Mouse (Mus musculus) hindbrain, embryonic 16.5 days (tissue): ENCODE data around the gene Mkln1. TPM values are rescaled to one million over a fixed set of nuclear protein-coding genes. Genes with fewer than 3 reads are reported as not detected.
A peak's percentile ranks its signal among the peaks of the same experiment; 100 is the strongest.

ENCODE experiments used
- ATAC-seq: fragments of 200-750 bp; cut with Nextera tagmentation; 2 replicates; pipeline ENCODE4 v1.8.0; 2017; ENCODE audit warnings: moderate TSS enrichment, moderate library complexity
- H3K27ac ChIP-seq: fragments of 300-500 bp; sonication (generic); 2 replicates; pipeline ENCODE4 v1.5.1; 2014; ENCODE audit warnings: low read depth, mild to moderate bottlenecking, control low read depth, low read length, moderate library complexity
- H3K27me3 ChIP-seq: fragments of 300-500 bp; sonication (generic); replicated peaks from 2 replicates; pipeline ENCODE4 v1.6.1; 2014; ENCODE audit warnings: low read length; ENCODE audit not compliant: control insufficient read depth, insufficient read depth
- H3K36me3 ChIP-seq: fragments of 300-500 bp; sonication (generic); 2 replicates; pipeline ENCODE4 v1.6.1; 2014; ENCODE audit warnings: mild to moderate bottlenecking, low read length, moderate library complexity, mixed read lengths; ENCODE audit not compliant: control insufficient read depth, insufficient read depth
- H3K4me1 ChIP-seq: fragments of 300-500 bp; sonication (generic); 2 replicates; pipeline ENCODE4 v1.6.1; 2014; ENCODE audit warnings: low read depth, low read length; ENCODE audit not compliant: control insufficient read depth, insufficient read depth
- H3K4me2 ChIP-seq: fragments of 300-500 bp; sonication (generic); 2 replicates; pipeline ENCODE4 v1.6.1; 2014; ENCODE audit warnings: mild to moderate bottlenecking, low read length, control low read depth, moderate library complexity
- H3K4me3 ChIP-seq: fragments of 300-500 bp; sonication (generic); 2 replicates; pipeline ENCODE4 v1.5.1; 2014; ENCODE audit warnings: mild to moderate bottlenecking, low read length, control low read depth, moderate library complexity
- H3K9ac ChIP-seq: fragments of 300-500 bp; sonication (generic); 2 replicates; pipeline ENCODE4 v1.6.1; 2014; ENCODE audit warnings: low read depth, mild to moderate bottlenecking, control low read depth, low read length, moderate library complexity
- H3K9me3 ChIP-seq: fragments of 300-500 bp; sonication (generic); 2 replicates; pipeline ENCODE4 v1.6.1; 2014; ENCODE audit warnings: mild to moderate bottlenecking, low read length, moderate library complexity; ENCODE audit not compliant: control insufficient read depth
- WGBS: fragments of 180-500 bp; shearing (Covaris S2); extraction: QIAGEN DNeasy Blood & Tissue Kit; methylation state at CpG from one replicate; pipeline ENCODE4 v1.1.7; 2014; 5-methylcytosine and 5-hydroxymethylcytosine counted together
- polyA plus RNA-seq: library from polyadenylated mRNA; unstranded; fragments of >200 nt; fragmentation: Nextera tagmentation; extraction: Ambion mirVana; gene quantifications from 2 replicates; pipeline ENCODE4 v1.2.1, GENCODE M21; 2015

Gene Mkln1
- polyA plus RNA-seq, 1 experiment from 2014 or later: 119 TPM

DNA sequence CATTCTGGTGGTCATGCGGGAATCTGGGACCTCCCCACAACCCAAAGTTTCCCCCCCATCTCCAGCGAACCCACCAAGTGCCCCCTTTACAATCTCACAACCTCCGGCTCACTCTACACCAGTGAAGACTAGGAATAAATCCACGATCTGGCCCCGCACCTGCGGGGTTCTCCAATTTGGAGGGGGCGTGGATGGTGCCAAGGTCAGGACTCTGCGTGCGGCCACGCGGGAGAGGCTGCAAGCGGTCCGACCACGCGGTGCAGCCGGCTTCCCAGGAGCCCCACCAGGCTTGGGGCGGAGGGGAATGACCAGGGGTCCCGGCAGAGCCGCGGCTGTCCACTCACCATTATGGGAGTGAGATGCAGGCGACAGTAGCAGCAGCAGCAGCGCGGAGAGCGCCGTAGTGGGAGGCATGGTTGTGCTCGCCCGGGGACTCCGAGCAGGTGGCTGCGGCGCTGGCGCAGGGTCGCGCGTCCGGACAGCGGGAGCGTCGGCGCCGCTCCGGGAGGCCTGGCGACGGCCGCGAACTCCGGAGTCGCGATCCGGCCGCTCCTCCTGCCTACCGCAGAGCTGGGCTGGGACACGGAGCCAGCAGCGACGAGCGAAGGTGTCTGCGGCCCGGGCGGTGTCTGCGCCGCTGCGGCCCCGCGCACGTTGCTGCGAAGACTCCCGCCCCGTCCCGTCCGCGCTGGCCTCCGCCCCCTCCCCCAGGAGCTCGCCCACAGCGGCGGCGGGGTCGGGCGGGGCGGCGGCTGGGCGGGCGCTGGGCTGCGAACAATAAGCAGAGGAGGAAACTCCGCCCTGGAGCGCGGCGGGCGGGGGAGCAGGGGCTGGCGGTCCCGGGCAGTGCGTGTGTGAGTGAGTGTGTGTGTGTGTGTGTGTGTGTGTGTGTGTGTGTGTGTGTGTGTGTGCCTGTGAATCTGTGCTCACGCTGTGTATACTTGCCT, 165.0 kb downstream of the Mkln1 start, which contains the start of gene Podxl:
Gene Podxl (minus strand): TSS at position 747 of the 947 bp plus-strand sequence.
- Histone ChIP-seq H3K4me3 (peak within 1 kb of the TSS; percentile 87), H3K9me3 (no peaks in the 10 kb centered on the region), H3K4me2 (peak within 1 kb of the TSS; percentile 98), H3K4me1 (peaks cover 38% of the 10 kb centered on the region), H3K27me3 (no peaks in the 10 kb centered on the region), H3K36me3 (no peaks in the 10 kb centered on the region), H3K27ac (peak within 1 kb of the TSS; percentile 1; the same call in 1 of the 2 replicates), H3K9ac (peak within 1 kb of the TSS; percentile 72)
- peak; percentile 89 for ATAC-seq
- under 1% methylated on average over 51 of the region's 91 CpGs for WGBS

GRCm38 (mm10) chr6:31564182-31564531, 165.6 kb downstream of the Mkln1 start:
- H3K36me3 ChIP-seq: no peaks in the 10 kb centered on the region
- peak overlapping the region; percentile 98 for H3K4me2 ChIP-seq
- peaks cover 38% of the 10 kb centered on the region for H3K4me1 ChIP-seq
- no peaks in the 10 kb centered on the region for H3K27me3 ChIP-seq
- WGBS: under 1% methylated on average over 18 of the region's 18 CpGs
- peak overlapping the region; percentile 87 for H3K4me3 ChIP-seq
- H3K9ac ChIP-seq: peak overlapping the region; percentile 72
- ATAC-seq: no peak; the same call in 1 of the 2 replicates
- 0 out of 2 replicates have a peak overlapping the region, but pooled peaks have one; percentile 1 for H3K27ac ChIP-seq
- no peaks in the 10 kb centered on the region for H3K9me3 ChIP-seq

GRCm38 (mm10) chr6:31564901-31565391, 166.4 kb downstream of the Mkln1 start:
- WGBS: 3% methylated on average over 17 of the region's 17 CpGs
- Histone ChIP-seq H3K4me1 (peaks cover 35% of the 10 kb centered on the region), H3K36me3 (no peaks in the 10 kb centered on the region), H3K4me2 (peak overlapping the region; percentile 98), H3K9me3 (no peaks in the 10 kb centered on the region), H3K4me3 (peak overlapping the region; percentile 87), H3K9ac (peak overlapping the region; percentile 0; the same call in 1 of the 2 replicates), H3K27me3 (no peaks in the 10 kb centered on the region), H3K27ac (no peak overlapping the region)
- ATAC-seq: no peak

Other genes with a start within 250 kb of the Mkln1 start
- 8.3 and 11.3 TPM in 2 replicates for gene Podxl, start 165.2 kb downstream of the Mkln1 start, polyA plus RNA-seq